Mouse (Mus musculus): ENCODE results near the gene Kcnmb1.

DNA sequence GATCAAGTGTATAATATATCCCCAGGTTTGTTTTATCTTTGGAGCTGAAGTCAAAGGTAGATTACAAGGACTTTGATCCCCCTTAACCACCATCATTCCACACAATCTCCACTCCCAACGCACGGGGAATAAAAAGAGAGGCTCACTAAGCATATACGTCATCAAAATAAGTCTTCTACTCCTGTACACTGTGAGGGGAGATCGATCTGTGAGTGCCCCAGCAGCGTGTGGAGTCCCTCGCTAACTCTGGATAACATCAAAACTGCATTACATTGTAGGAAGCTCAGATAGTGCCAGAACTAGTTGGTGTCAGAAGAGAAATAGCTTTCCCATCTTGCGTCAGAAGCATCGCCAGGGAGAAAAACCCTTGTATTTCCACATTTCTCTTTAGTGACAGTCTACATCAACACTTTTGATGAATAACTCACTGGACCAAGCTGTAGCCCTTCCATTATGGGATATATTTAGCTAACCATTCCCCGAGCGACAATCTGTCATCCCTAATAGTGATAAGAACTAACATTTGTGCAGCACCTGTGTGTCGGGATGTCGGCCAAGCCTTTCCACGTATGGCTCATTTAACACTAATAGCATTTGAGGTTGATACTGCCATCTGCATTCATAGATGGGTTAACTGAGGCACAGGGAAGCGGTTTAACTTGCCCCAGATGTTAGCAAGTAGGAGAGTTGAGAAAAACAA lies 11.7 kb downstream of the Kcnmb1 start:
- no peak for TF ChIP-seq ZC3H11A (IDR thresholded peaks at IDR 0.05; ENCODE audit: low read depth, low read length)
- TF ChIP-seq EP300 (IDR thresholded peaks at IDR 0.05; ENCODE audit: low read length) = no peak
- no peak for TF ChIP-seq GABPA (IDR thresholded peaks at IDR 0.05; ENCODE audit: insufficient replicate concordance, low read depth, low read length)
- TF ChIP-seq TCF12 (IDR thresholded peaks at IDR 0.05; ENCODE audit: low read depth, low read length) = no peak
- no peak for TF ChIP-seq CHD1 (IDR thresholded peaks at IDR 0.05; ENCODE audit: low read depth, low read length)
- no peak for TF ChIP-seq JUND (conservative IDR thresholded peaks at IDR 0.05; ENCODE audit: low read depth, low read length)
- no peak for TF ChIP-seq POLR2AphosphoS2 (IDR thresholded peaks at IDR 0.05; ENCODE audit: low read depth, low read length)
- no peak for TF ChIP-seq MAFK (IDR thresholded peaks at IDR 0.05; ENCODE audit: insufficient replicate concordance, low read length)
- no peak for TF ChIP-seq CTCF (conservative IDR thresholded peaks at IDR 0.05 in 1 of 2, IDR thresholded peaks at IDR 0.05 in 1 of 2; ENCODE audit: low read depth in 2 of 2, low read length in 2 of 2)
- no peak for TF ChIP-seq USF1 (IDR thresholded peaks at IDR 0.05; ENCODE audit: low read depth, low read length)
- TF ChIP-seq TBP (conservative IDR thresholded peaks at IDR 0.05; ENCODE audit: low read depth, low read length) = no peak
- TF ChIP-seq ZNF384 (IDR thresholded peaks at IDR 0.05; ENCODE audit: low read depth, low read length) = no peak

All from CH12.LX (cell line).